Mouse (Mus musculus): ENCODE results near the gene Xaf1. TPM values are rescaled to one million over a fixed set of nuclear protein-coding genes. Genes with fewer than 3 reads are reported as not detected.

The Xaf1 gene
- 20.2 TPM for polyA plus RNA-seq (2014; fragmentation: Illumina TruSeq; extraction: RNeasy Lipid Tissue Mini Kit (QIAGEN cat#74804); ENCODE audit: low read depth, low replicate concordance)

DNA sequence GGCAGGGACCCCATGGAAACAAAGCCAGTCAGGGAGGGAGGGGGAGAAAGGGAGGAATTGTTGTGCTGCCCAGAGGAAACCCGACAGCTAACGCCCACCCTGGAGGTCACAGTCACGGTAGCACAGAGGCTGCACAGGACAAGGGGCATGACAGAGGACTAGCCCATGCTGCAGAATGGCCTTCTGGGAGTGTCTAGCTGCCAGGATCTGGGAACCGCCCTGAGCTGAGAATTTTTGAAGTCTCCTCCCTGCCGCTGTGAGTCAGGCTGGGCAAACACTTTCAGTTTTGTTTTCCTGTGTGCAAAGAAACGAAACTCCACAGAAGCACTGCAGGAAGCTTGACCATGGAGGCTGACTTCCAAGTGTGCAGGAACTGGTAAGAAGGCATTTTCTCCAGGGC is at the start of gene Xaf1:
Gene Xaf1, plus strand, starts transcription at position 296 of the 400 bp plus-strand sequence.

DNA sequence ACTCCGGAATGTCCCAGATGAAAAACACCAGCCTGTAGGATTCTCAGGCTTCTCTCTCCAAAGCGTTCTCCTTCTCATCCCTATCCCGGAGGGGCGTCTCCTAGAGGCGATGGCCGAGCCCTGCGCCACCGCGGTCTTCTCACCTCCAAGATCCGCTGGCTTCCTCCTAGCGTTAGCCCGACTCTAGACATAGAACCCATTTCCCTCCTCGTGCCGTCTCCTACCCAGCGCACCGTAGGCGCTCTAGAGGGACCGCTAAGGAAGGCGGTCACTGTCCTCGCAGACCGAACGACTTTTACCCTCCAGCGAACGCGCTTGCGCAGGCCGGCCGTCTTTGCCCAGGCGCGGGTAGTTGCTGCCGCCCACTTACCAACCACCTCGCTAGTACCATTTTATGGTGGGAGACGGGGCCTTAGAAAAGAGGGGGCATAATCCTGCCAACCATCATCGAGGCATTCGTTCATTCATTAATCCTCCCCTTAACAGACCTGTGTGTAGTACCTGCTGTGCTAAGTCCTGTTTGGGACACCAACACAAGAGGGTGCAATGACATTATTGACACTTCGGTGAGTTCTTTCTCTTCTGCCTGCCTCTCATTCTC is 34.4 kb upstream of the Xaf1 start, which contains the start of gene Slc13a5:
Gene Slc13a5, minus strand, starts transcription at position 263 of the 601 bp plus-strand sequence.

DNA sequence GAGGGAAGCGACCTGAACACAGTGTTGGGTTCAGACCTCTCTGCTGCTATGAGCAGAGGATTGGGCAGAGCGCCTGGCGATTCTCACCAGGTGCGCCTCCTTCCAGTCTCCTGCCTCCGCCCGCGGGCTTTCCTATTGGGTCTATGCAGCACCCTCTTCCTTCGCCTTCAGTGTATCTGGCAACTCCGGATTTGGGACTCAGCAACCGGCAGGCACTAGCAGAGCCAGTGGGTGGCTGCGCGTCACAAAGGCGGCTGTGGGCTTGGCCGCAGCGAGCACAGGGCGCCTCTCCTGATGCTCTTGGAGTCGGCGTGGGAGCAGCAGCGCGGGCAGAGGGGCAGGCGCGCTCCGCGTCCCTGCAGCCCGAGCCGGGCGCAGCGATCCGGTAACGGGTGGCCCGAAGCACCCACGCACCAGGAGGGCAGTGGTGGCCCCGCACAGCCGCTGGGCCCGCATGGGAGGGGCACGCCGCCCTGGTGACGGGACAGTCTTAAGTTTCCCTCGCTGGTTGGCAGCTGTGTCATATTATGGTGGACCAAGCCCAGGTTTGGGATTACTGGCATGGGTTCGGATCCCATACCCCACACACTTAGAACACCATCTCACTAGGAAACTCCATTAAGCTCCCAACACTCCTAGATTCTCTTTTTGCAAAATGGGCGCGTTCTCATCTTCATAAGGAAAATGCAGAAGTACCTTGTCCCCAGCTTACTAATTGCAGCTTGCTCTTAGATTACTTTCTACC is 12.9 kb downstream of the Xaf1 start, which contains the start of gene Fbxo39:
Gene Fbxo39, plus strand, starts transcription at position 294 of the 745 bp plus-strand sequence.

GRCm38 (mm10) chr11:72362347-72362741 is 60.9 kb downstream of the Xaf1 start, which contains the start of gene Tekt1:
TSS of gene Tekt1 (minus strand) at chr11:72362442.

Other genes starting within 250 kb of the Xaf1 start
- gene Pitpnm3, start 165.9 kb upstream of the Xaf1 start, polyA plus RNA-seq (2014; fragmentation: Illumina TruSeq; extraction: RNeasy Lipid Tissue Mini Kit (QIAGEN cat#74804); ENCODE audit: low read depth, low replicate concordance), result not detected
- not detected for gene Gm43951, start 94.8 kb upstream of the Xaf1 start, polyA plus RNA-seq (2014; fragmentation: Illumina TruSeq; extraction: RNeasy Lipid Tissue Mini Kit (QIAGEN cat#74804); ENCODE audit: low read depth, low replicate concordance)
- 1.4 TPM for gene 4933427D14Rik, start 94.2 kb upstream of the Xaf1 start, polyA plus RNA-seq (2014; fragmentation: Illumina TruSeq; extraction: RNeasy Lipid Tissue Mini Kit (QIAGEN cat#74804); ENCODE audit: low read depth, low replicate concordance)
- gene Txndc17, start 94.1 kb upstream of the Xaf1 start, polyA plus RNA-seq (2014; fragmentation: Illumina TruSeq; extraction: RNeasy Lipid Tissue Mini Kit (QIAGEN cat#74804); ENCODE audit: low read depth, low replicate concordance), result 79.5 TPM
- 5.5 TPM for gene Med31, start 86.0 kb upstream of the Xaf1 start, polyA plus RNA-seq (2014; fragmentation: Illumina TruSeq; extraction: RNeasy Lipid Tissue Mini Kit (QIAGEN cat#74804); ENCODE audit: low read depth, low replicate concordance)
- gene Slc13a5, start 34.4 kb upstream of the Xaf1 start, polyA plus RNA-seq (2014; fragmentation: Illumina TruSeq; extraction: RNeasy Lipid Tissue Mini Kit (QIAGEN cat#74804); ENCODE audit: low read depth, low replicate concordance), result 0.19 TPM
- not detected for gene Fbxo39, start 12.8 kb downstream of the Xaf1 start, polyA plus RNA-seq (2014; fragmentation: Illumina TruSeq; extraction: RNeasy Lipid Tissue Mini Kit (QIAGEN cat#74804); ENCODE audit: low read depth, low replicate concordance)
- gene Tekt1, start 60.8 kb downstream of the Xaf1 start, polyA plus RNA-seq (2014; fragmentation: Illumina TruSeq; extraction: RNeasy Lipid Tissue Mini Kit (QIAGEN cat#74804); ENCODE audit: low read depth, low replicate concordance), result not detected
- gene Smtnl2, start 110.1 kb downstream of the Xaf1 start, polyA plus RNA-seq (2014; fragmentation: Illumina TruSeq; extraction: RNeasy Lipid Tissue Mini Kit (QIAGEN cat#74804); ENCODE audit: low read depth, low replicate concordance), result 0.32 TPM
- 2.4 TPM for gene Ggt6, start 133.9 kb downstream of the Xaf1 start, polyA plus RNA-seq (2014; fragmentation: Illumina TruSeq; extraction: RNeasy Lipid Tissue Mini Kit (QIAGEN cat#74804); ENCODE audit: low read depth, low replicate concordance)
- 14.4 TPM for gene Mybbp1a, start 139.7 kb downstream of the Xaf1 start, polyA plus RNA-seq (2014; fragmentation: Illumina TruSeq; extraction: RNeasy Lipid Tissue Mini Kit (QIAGEN cat#74804); ENCODE audit: low read depth, low replicate concordance)
- gene Spns2, start 188.3 kb downstream of the Xaf1 start, polyA plus RNA-seq (2014; fragmentation: Illumina TruSeq; extraction: RNeasy Lipid Tissue Mini Kit (QIAGEN cat#74804); ENCODE audit: low read depth, low replicate concordance), result 6.7 TPM
- not detected for gene Spns3, start 248.9 kb downstream of the Xaf1 start, polyA plus RNA-seq (2014; fragmentation: Illumina TruSeq; extraction: RNeasy Lipid Tissue Mini Kit (QIAGEN cat#74804); ENCODE audit: low read depth, low replicate concordance)

Data from liver, adult 10 weeks (tissue).